Mouse (Mus musculus) C2C12 (cell line): ENCODE measurements around the gene Sco1. TPM values are rescaled to one million over a fixed set of nuclear protein-coding genes. Genes with fewer than 3 reads are reported as not detected.

ENCODE experiments used
- H3K27me3 ChIP-seq: one replicate; pipeline ENCODE4 v1.6.1; 2011; ENCODE audit not compliant: control insufficient read depth, insufficient read depth, insufficient read length
- H3K36me3 ChIP-seq: one replicate; pipeline ENCODE4 v1.6.1; 2011; ENCODE audit not compliant: control insufficient read depth, insufficient read depth
- H3K4me3 ChIP-seq: one replicate; pipeline ENCODE4 v1.5.1; 2011; ENCODE audit warnings: mild to moderate bottlenecking, control low read depth; ENCODE audit not compliant: poor library complexity, insufficient read depth, severe bottlenecking
- H3K79me2 ChIP-seq: one replicate; pipeline ENCODE4 v1.6.1; 2011; ENCODE audit not compliant: control insufficient read depth, insufficient read depth
- H3K79me3 ChIP-seq: one replicate; pipeline ENCODE4 v1.6.1; 2011; ENCODE audit warnings: low read depth, control low read depth
- H3ac ChIP-seq: one replicate; pipeline ENCODE3; 2011; ENCODE audit warnings: low read depth; ENCODE audit not compliant: control insufficient read depth, insufficient read length
- CEBPB ChIP-seq: IDR thresholded peaks from one replicate; pipeline ENCODE4 v1.6.1; 2011; ENCODE audit warnings: low read depth, mild to moderate bottlenecking, control low read depth, moderate library complexity
- CTCF ChIP-seq: IDR thresholded peaks from one replicate; pipeline ENCODE4 v1.5.1; 2011; ENCODE audit not compliant: control insufficient read depth, insufficient read depth, insufficient read length
- FOSL1 ChIP-seq: IDR thresholded peaks from one replicate; pipeline ENCODE4 v1.8.0; 2011; ENCODE audit warnings: mild to moderate bottlenecking, low read length; ENCODE audit not compliant: poor library complexity, insufficient read depth, severe bottlenecking
- MAX ChIP-seq: IDR thresholded peaks from one replicate; pipeline ENCODE4 v1.6.1; 2011; ENCODE audit warnings: mild to moderate bottlenecking, control low read depth
- MYOD1 ChIP-seq: IDR thresholded peaks from one replicate; pipeline ENCODE4 v1.6.1; 2011; ENCODE audit warnings: low read depth; ENCODE audit not compliant: control insufficient read depth, insufficient read length
- MYOG ChIP-seq: IDR thresholded peaks from one replicate; pipeline ENCODE4 v1.6.1; 2011; ENCODE audit not compliant: control insufficient read depth, insufficient read length; ENCODE audit errors: extremely low read depth
- USF1 ChIP-seq: IDR thresholded peaks from one replicate; pipeline ENCODE4 v1.6.1; 2011; ENCODE audit warnings: low read depth, mild to moderate bottlenecking, control low read depth, moderate library complexity
- polyA plus RNA-seq: library from polyadenylated mRNA; unstranded; fragments of >200 nt; fragmentation: generic; extraction: Trizol; gene quantifications from one replicate; pipeline ENCODE4 v1.2.1, GENCODE M21; 2012; ENCODE audit warnings: missing spikeins

The Sco1 gene
- polyA plus RNA-seq, 1 experiment = 8.3 TPM

DNA sequence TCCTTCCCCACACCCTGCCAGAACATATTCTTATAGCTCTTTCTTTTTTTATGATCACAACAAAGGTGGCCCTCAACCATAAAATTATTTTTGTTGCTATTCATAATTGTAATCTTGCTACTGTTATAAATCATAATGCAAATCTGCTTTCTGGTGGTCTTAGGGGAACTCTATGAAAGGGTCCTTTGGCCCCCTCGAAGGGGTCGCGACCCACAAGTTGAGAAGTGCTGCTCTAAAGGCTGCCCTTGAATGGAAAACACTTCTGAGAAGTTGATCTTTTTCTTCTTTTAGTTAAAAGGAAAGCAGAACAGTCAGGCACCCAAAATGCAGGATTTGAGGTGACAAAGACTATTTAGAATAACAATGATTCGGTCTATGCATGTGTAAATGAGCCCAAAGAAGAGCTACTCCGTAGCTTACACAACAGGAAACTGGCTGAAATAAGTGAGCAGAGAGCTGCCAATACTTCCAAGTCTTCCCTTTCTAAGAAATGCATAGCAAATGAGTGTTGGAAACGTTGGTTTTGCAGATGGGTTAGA is 28.6 kb upstream of the Sco1 start:
- no peak overlapping the region for H3K4me3 ChIP-seq
- H3K79me3 ChIP-seq = no peaks in the 10 kb centered on the region
- no peak for TF ChIP-seq CTCF
- TF ChIP-seq USF1 = no peak
- no peak for TF ChIP-seq MAX
- TF ChIP-seq MYOG = no peak
- TF ChIP-seq CEBPB = no peak
- no peak for TF ChIP-seq MYOD1
- TF ChIP-seq FOSL1 = no peak
- no peaks in the 10 kb centered on the region for H3K27me3 ChIP-seq
- no peaks in the 10 kb centered on the region for H3K36me3 ChIP-seq
- H3K79me2 ChIP-seq = no peaks in the 10 kb centered on the region
- no peak overlapping the region for H3ac ChIP-seq

DNA sequence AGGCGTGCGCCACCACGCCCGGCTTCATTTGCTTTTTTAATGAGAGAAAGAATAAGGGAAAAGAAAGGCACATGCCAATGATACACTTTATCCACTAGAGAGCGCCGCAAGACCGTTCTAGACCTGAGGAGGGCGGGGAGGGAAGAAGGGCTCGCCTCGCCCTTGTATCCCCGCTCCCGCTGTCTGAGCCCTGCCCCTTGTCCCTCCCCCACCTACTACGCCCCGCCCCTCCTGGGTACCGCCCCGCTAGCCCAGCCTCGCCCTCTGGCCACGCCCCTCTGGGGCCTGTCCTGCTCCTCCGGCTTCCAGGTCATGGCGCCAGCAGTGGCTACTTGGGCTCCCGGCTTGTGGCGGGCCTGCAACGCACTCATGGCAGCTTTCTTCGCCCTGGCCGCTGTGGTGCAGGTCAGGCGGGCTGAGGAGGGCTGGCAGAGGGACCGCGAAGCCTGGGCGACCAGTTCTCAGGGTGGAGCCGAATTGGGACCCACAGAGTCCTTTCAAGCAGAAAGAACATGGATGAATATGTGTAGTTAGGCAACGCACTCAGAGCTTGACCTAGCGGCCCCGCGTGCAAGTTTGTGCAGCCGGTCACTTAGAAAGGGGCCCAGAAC is 27.5 kb upstream of the Sco1 start, which contains the start of gene Tmem220:
Gene Tmem220, plus strand, starts transcription at position 288 of the 611 bp plus-strand sequence.
- H3ac ChIP-seq = peak within 1 kb of the TSS; percentile 31
- no peaks in the 10 kb centered on the region for H3K36me3 ChIP-seq
- H3K4me3 ChIP-seq = no peak within 1 kb of the TSS
- H3K79me2 ChIP-seq = no peaks in the 10 kb centered on the region
- no peaks in the 10 kb centered on the region for H3K79me3 ChIP-seq
- no peaks in the 10 kb centered on the region for H3K27me3 ChIP-seq
- no peak for TF ChIP-seq USF1
- peak; percentile 66 for TF ChIP-seq CTCF
- TF ChIP-seq FOSL1 = no peak
- TF ChIP-seq MAX = peak; percentile 40
- TF ChIP-seq MYOG = no peak
- no peak for TF ChIP-seq CEBPB

DNA sequence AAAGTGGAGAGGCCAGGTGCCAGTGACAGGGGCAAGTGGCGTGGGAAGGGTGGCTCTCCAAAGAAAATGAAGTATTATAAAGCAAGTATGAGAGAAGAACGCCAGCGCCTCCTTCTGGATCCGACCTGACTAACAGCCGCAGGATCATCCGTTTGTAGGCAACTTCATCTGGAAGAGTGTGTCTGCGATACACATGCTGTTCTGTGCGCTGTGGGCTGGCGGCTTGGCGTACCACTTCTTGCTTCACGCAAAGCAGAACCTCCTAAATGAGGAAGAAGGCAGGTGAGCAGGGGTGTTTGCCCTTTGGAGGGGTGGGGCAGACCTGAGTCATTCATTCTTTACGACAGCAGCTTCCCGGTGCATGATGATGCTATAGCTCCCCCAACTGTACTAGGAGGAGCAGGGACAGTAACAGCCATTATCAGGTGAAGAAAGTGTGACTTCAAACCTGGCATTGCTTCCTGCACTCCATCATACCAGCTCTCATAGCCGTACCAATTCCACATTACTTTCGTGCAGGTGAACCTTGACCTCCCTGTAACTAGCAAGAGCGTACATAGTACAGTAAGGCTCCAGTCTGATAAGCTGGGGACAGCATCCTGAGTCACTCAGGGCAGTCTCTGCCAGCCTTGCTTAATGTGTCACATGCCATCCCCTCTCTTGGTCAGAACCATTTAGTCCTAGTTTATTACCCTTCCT is 21.4 kb upstream of the Sco1 start:
- H3K4me3 ChIP-seq = no peak overlapping the region
- TF ChIP-seq USF1 (no peak), MYOD1 (no peak), MAX (no peak), CEBPB (no peak), CTCF (no peak), MYOG (no peak), FOSL1 (no peak)
- H3K27me3 ChIP-seq = no peaks in the 10 kb centered on the region
- H3K36me3 ChIP-seq = no peaks in the 10 kb centered on the region
- H3ac ChIP-seq = no peak overlapping the region
- no peaks in the 10 kb centered on the region for H3K79me2 ChIP-seq
- no peaks in the 10 kb centered on the region for H3K79me3 ChIP-seq

DNA sequence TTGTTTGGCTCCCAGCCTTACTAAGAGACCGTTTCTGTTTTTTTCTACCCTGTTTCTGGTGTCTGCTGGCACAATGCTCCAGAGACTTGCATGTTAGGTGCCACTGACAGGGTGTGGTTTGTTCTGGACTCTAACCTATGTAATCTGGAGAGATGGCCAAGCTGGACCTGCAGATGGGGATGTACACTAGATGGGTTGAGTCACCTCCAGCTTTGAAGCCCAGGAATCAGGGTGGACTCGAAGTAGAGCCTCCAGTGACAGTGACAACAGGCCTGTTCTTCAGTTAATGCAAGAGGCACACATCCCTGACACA is 20.9 kb upstream of the Sco1 start:
- Histone ChIP-seq H3K27me3 (no peaks in the 10 kb centered on the region), H3K4me3 (no peak overlapping the region), H3K36me3 (no peaks in the 10 kb centered on the region), H3K79me3 (no peaks in the 10 kb centered on the region), H3K79me2 (no peaks in the 10 kb centered on the region), H3ac (no peak overlapping the region)
- TF ChIP-seq MYOD1 (no peak), CEBPB (no peak), CTCF (no peak), USF1 (no peak), MYOG (no peak), MAX (no peak)

DNA sequence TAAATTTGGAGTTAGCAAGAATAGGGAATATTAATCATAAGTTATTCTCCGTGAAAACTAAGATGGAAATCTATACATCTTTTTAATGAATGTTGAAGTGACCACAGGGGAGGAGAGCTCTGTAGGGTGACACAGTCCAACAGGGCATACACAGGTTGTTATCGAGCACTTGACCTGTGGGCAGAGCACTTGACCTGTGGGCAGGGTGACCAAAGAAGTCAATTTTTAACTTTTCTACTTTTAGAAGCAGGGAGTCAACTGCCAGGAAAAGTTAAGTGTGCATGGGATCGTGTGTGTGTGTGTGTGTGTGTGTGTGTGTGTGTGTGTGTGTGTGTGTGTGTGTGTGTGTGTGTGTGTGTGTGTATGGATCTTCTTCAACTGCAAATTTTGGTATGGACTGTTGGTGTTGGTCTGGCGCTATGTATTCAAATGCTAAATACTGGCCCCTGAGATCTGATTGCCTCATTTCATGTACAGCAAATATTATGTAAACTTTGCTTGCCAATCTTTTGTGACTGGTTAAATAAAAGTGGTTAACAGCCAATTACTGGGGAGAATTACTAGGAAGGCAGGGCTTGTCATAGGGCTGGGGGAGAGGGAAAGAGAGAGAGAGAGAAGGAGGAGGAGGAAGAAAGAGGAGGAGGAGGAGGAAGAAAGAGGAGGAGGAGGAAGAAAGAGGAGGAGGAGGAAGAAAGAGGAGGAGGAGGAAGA is 17.5 kb upstream of the Sco1 start:
- H3K4me3 ChIP-seq = no peak overlapping the region
- H3K27me3 ChIP-seq = no peaks in the 10 kb centered on the region
- peaks cover 20% of the 10 kb centered on the region for H3K36me3 ChIP-seq
- no peak overlapping the region for H3ac ChIP-seq
- no peak for TF ChIP-seq MYOG
- no peak for TF ChIP-seq MYOD1
- TF ChIP-seq CTCF = no peak
- TF ChIP-seq USF1 = no peak
- TF ChIP-seq CEBPB = no peak
- TF ChIP-seq FOSL1 = no peak
- no peak for TF ChIP-seq MAX
- H3K79me3 ChIP-seq = no peaks in the 10 kb centered on the region
- H3K79me2 ChIP-seq = no peaks in the 10 kb centered on the region
